Mouse (Mus musculus): ENCODE data around the gene Cacna1g. TPM values are rescaled to one million over a fixed set of nuclear protein-coding genes. Genes with fewer than 3 reads are reported as not detected.

Cacna1g gene
- total RNA-seq, 2 experiments from 2014 or later, result 0.32 to 0.70 TPM

GRCm38 (mm10) chr11:94365340-94365739, 108.7 kb downstream of the Cacna1g start:
- DNase-seq (ENCODE audit: low spot score in 2 of 2), result no peak

GRCm38 (mm10) chr11:94363690-94364089, 110.3 kb downstream of the Cacna1g start:
- DNase-seq (ENCODE audit: low spot score in 2 of 2), result no peak

GRCm38 (mm10) chr11:94362101-94362500, 111.9 kb downstream of the Cacna1g start:
- DNase-seq (ENCODE audit: low spot score in 2 of 2), result no peak

- no peak for DNase-seq (ENCODE audit: low spot score in 2 of 2)
These were observed 112.7 kb downstream of the Cacna1g start for GRCm38 (mm10) chr11:94361166-94361870.

- no peak for DNase-seq (ENCODE audit: low spot score in 2 of 2)
These were observed 114.8 kb downstream of the Cacna1g start for GRCm38 (mm10) chr11:94359168-94359567.

Other genes with a start within 250 kb of the Cacna1g start
- gene Wfikkn2, start 228.2 kb downstream of the Cacna1g start, total RNA-seq (2021), result 1 to 10 TPM in 1 of 2 experiments, under 1 TPM in 1; 0.53 to 2.2 TPM
- gene Gm21885, start 192.3 kb downstream of the Cacna1g start, total RNA-seq (2021), result not detected
- 10 to 100 TPM; 58.1 to 71.9 TPM for gene Luc7l3, start 152.2 kb downstream of the Cacna1g start, total RNA-seq (2021)
- gene Ankrd40, start 146.2 kb downstream of the Cacna1g start, total RNA-seq (2021), result 100 to 1,000 TPM; 149 to 159 TPM
- gene Abcc3, start 81.2 kb downstream of the Cacna1g start, total RNA-seq (2021), result 1 to 10 TPM; 3.7 to 6.5 TPM
- gene Spata20, start 12.0 kb upstream of the Cacna1g start, total RNA-seq (2021), result not detected
- 10 to 100 TPM; 33.3 to 48.4 TPM for gene Epn3, start 25.8 kb upstream of the Cacna1g start, total RNA-seq (2021)
- 10 to 100 TPM in 1 of 2 experiments, 1 to 10 TPM in 1; 7.4 to 12.4 TPM for gene Mycbpap, start 47.5 kb upstream of the Cacna1g start, total RNA-seq (2021)
- 10 to 100 TPM; 12.2 to 16.7 TPM for gene Rsad1, start 75.1 kb upstream of the Cacna1g start, total RNA-seq (2021)
- gene Chad, start 90.8 kb upstream of the Cacna1g start, total RNA-seq (2021), result not detected
- 100 to 1,000 TPM; 143 to 171 TPM for gene Acsf2, start 127.7 kb upstream of the Cacna1g start, total RNA-seq (2021)
- gene Lrrc59, start 155.6 kb upstream of the Cacna1g start, total RNA-seq (2021), result 100 to 1,000 TPM; 124 to 133 TPM
- 10 to 100 TPM; 65.8 to 73.0 TPM for gene Mrpl27, start 179.6 kb upstream of the Cacna1g start, total RNA-seq (2021)
- under 1 TPM; 0.23 to 0.45 TPM for gene Eme1, start 179.8 kb upstream of the Cacna1g start, total RNA-seq (2021)
- 10 to 100 TPM; 10.6 to 11.8 TPM for gene Xylt2, start 203.3 kb upstream of the Cacna1g start, total RNA-seq (2021)
- not detected for gene Gm11541, start 230.3 kb upstream of the Cacna1g start, total RNA-seq (2021)